Mouse (Mus musculus): Measurements from ENCODE around the gene Ccl1. TPM values are rescaled to one million over a fixed set of nuclear protein-coding genes. Genes with fewer than 3 reads are reported as not detected.

The Ccl1 gene
- total RNA-seq, 2 experiments from 2014 or later = not detected

- no peak for DNase-seq
These were observed 100.3 kb downstream of the Ccl1 start for GRCm38 (mm10) chr11:82205221-82205620.

GRCm38 (mm10) chr11:82203706-82204105 is 101.8 kb downstream of the Ccl1 start:
- DNase-seq = no peak

GRCm38 (mm10) chr11:82197774-82198173 is 107.7 kb downstream of the Ccl1 start:
- no peak for DNase-seq

- no peak for DNase-seq
These were observed 110.5 kb downstream of the Ccl1 start for GRCm38 (mm10) chr11:82194980-82195379.

- no peak for DNase-seq
These were observed 111.7 kb downstream of the Ccl1 start for GRCm38 (mm10) chr11:82193826-82194225.

GRCm38 (mm10) chr11:82189782-82190563 is 115.5 kb downstream of the Ccl1 start:
- DNase-seq = no peak

GRCm38 (mm10) chr11:82185684-82186083 is 119.8 kb downstream of the Ccl1 start:
- no peak for DNase-seq

- DNase-seq = no peak
These were observed 122.1 kb downstream of the Ccl1 start for GRCm38 (mm10) chr11:82183281-82183935.

GRCm38 (mm10) chr11:82182401-82182800 is 123.1 kb downstream of the Ccl1 start:
- DNase-seq = no peak

- peak in 1 of 2 experiments; percentile 24 for DNase-seq
These were observed 124.2 kb downstream of the Ccl1 start for GRCm38 (mm10) chr11:82181331-82181730.

GRCm38 (mm10) chr11:82178161-82178560 is 127.3 kb downstream of the Ccl1 start:
- DNase-seq = no peak

GRCm38 (mm10) chr11:82177711-82178110 is 127.8 kb downstream of the Ccl1 start:
- peak; percentile 49 to 82 for DNase-seq

GRCm38 (mm10) chr11:82174794-82175193 is 130.7 kb downstream of the Ccl1 start:
- DNase-seq = peak; percentile 75 to 81

- DNase-seq = peak; percentile 28 to 41
These were observed 132.0 kb downstream of the Ccl1 start for GRCm38 (mm10) chr11:82173491-82173890.

- peak; percentile 75 to 89 for DNase-seq
These were observed 134.0 kb downstream of the Ccl1 start for GRCm38 (mm10) chr11:82171316-82172071.

GRCm38 (mm10) chr11:82169456-82169855 is 136.0 kb downstream of the Ccl1 start:
- no peak for DNase-seq

GRCm38 (mm10) chr11:82168308-82168707 is 137.2 kb downstream of the Ccl1 start:
- DNase-seq = no peak

- DNase-seq = no peak
These were observed 142.2 kb downstream of the Ccl1 start for GRCm38 (mm10) chr11:82163285-82163684.

- DNase-seq = no peak
These were observed 146.4 kb downstream of the Ccl1 start for GRCm38 (mm10) chr11:82159126-82159525.

GRCm38 (mm10) chr11:82139492-82140094 is 165.9 kb downstream of the Ccl1 start:
- peak; percentile 30 to 52 for DNase-seq

GRCm38 (mm10) chr11:82136196-82136595 is 169.3 kb downstream of the Ccl1 start:
- peak in 1 of 2 experiments; percentile 16 for DNase-seq

- peak; percentile 32 to 44 for DNase-seq
These were observed 172.5 kb downstream of the Ccl1 start for GRCm38 (mm10) chr11:82132977-82133376.
